Mouse (Mus musculus): ENCODE results near the gene Cd6.

Gene Cd6

GRCm38 (mm10) chr19:10839010-10839892, 9.4 kb upstream of the Cd6 start, which contains the start of gene Slc15a3:
TSS of gene Slc15a3 (plus strand) at chr19:10839727.
- DNase-seq (ENCODE audit: low read depth, low spot score): no peak

- DNase-seq (ENCODE audit: low read depth, low spot score): no peak
These were observed 5.8 kb upstream of the Cd6 start for GRCm38 (mm10) chr19:10835671-10836070.

GRCm38 (mm10) chr19:10833611-10834010, 3.8 kb upstream of the Cd6 start:
- DNase-seq (ENCODE audit: low read depth, low spot score): no peak

GRCm38 (mm10) chr19:10832030-10832429, 2.2 kb upstream of the Cd6 start:
- no peak for DNase-seq (ENCODE audit: low read depth, low spot score)

- no peak for DNase-seq (ENCODE audit: low read depth, low spot score)
These were observed 1.6 kb upstream of the Cd6 start for GRCm38 (mm10) chr19:10831424-10831823.

- no peak for DNase-seq (ENCODE audit: low read depth, low spot score)
These were observed 1.5 kb downstream of the Cd6 start for GRCm38 (mm10) chr19:10828321-10828720.

GRCm38 (mm10) chr19:10824061-10824460, 5.8 kb downstream of the Cd6 start:
- DNase-seq (ENCODE audit: low read depth, low spot score): no peak

GRCm38 (mm10) chr19:10822534-10822933, 7.3 kb downstream of the Cd6 start:
- DNase-seq (ENCODE audit: low read depth, low spot score): no peak

GRCm38 (mm10) chr19:10821319-10821718, 8.5 kb downstream of the Cd6 start:
- no peak for DNase-seq (ENCODE audit: low read depth, low spot score)

- no peak for DNase-seq (ENCODE audit: low read depth, low spot score)
These were observed 11.5 kb downstream of the Cd6 start for GRCm38 (mm10) chr19:10818217-10818946.

GRCm38 (mm10) chr19:10816462-10816861, 13.4 kb downstream of the Cd6 start:
- DNase-seq (ENCODE audit: low read depth, low spot score): no peak

GRCm38 (mm10) chr19:10815871-10816270, 14.0 kb downstream of the Cd6 start:
- no peak for DNase-seq (ENCODE audit: low read depth, low spot score)

GRCm38 (mm10) chr19:10813905-10814304, 16.0 kb downstream of the Cd6 start:
- no peak for DNase-seq (ENCODE audit: low read depth, low spot score)

- no peak for DNase-seq (ENCODE audit: low read depth, low spot score)
These were observed 16.8 kb downstream of the Cd6 start for GRCm38 (mm10) chr19:10813039-10813438.

- no peak for DNase-seq (ENCODE audit: low read depth, low spot score)
These were observed 18.4 kb downstream of the Cd6 start for GRCm38 (mm10) chr19:10811471-10811870.

- no peak for DNase-seq (ENCODE audit: low read depth, low spot score)
These were observed 19.7 kb downstream of the Cd6 start for GRCm38 (mm10) chr19:10810176-10810492.

GRCm38 (mm10) chr19:10809428-10810175, 20.3 kb downstream of the Cd6 start:
- peak; percentile 79 for DNase-seq (ENCODE audit: low read depth, low spot score)

GRCm38 (mm10) chr19:10808524-10809233, 21.2 kb downstream of the Cd6 start:
- DNase-seq (ENCODE audit: low read depth, low spot score): no peak

- DNase-seq (ENCODE audit: low read depth, low spot score): no peak
These were observed 24.1 kb downstream of the Cd6 start for GRCm38 (mm10) chr19:10805661-10806285.

GRCm38 (mm10) chr19:10804850-10805660, 24.8 kb downstream of the Cd6 start:
- DNase-seq (ENCODE audit: low read depth, low spot score): no peak

Measured in brain, embryonic 18.5 days (tissue).